Comparison of ENCODE assay signal across 8 mouse cellular contexts in the genomic region with DNA sequence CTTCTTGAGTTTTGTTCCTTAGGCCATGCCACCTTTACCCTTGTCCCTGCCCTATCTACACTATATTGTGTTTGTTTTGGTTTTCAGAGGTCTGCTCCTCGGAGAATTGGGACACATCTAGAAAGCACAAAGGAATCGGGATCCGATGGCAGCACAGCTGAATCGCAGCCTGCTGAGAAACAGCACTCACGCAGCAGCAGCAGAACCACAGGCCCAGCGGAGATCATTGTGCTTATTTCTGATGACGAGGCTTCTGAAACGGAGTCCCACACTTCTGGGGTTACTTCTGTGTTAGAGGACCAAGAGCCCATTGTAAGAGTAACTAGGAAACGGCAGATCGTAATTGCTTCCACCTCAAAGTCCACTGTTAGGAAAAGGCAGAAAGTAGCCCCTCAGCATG. TPM values are rescaled to one million over a fixed set of nuclear protein-coding genes. Genes with fewer than 3 reads are reported as not detected.
DNase-seq lines count a peak whose midpoint lies in the region; TF ChIP-seq lines count a peak whose summit lies in the region.

No protein-coding gene starts in this region.

- H3K27ac ChIP-seq in heart, adult 2 months = no peak overlapping the region
- no peak overlapping the region for H3K27ac ChIP-seq in ES-Bruce4 (ENCODE audit: insufficient read depth, low read length)
- no peak overlapping the region for H3K27ac ChIP-seq in hindbrain, embryonic 10.5 days
- no peak overlapping the region for H3K27ac ChIP-seq in midbrain, embryonic 10.5 days (replicated peaks)

- no peak overlapping the region for H3K9ac ChIP-seq in heart, adult 2 months (ENCODE audit: low read depth, low read length)
- H3K9ac ChIP-seq in ES-Bruce4 (ENCODE audit: low read depth, poor library complexity, severe bottlenecking) = peak overlapping the region; percentile 79

- 74% methylated on average over 10 of the region's 10 CpGs for WGBS in heart, adult 2 months
- 77% methylated on average over 10 of the region's 10 CpGs for WGBS in hindbrain, embryonic 10.5 days
- WGBS in midbrain, embryonic 10.5 days = 79% methylated on average over 10 of the region's 10 CpGs

- peaks cover 8% of the 10 kb centered on the region for H3K4me1 ChIP-seq in heart, adult 2 months (ENCODE audit: control insufficient read depth, insufficient read depth, low read length)
- peaks cover 3% of the 10 kb centered on the region for H3K4me1 ChIP-seq in ES-Bruce4 (ENCODE audit: control insufficient read depth, insufficient read depth, low read length)
- H3K4me1 ChIP-seq in hindbrain, embryonic 10.5 days (replicated peaks) = peaks cover 36% of the 10 kb centered on the region
- H3K4me1 ChIP-seq in midbrain, embryonic 10.5 days = peaks cover 36% of the 10 kb centered on the region

- no peak for TF ChIP-seq POLR2A in heart, adult 2 months (IDR thresholded peaks at IDR 0.05; ENCODE audit: insufficient read depth, low read depth, low read length)
- TF ChIP-seq POLR2A in ES-Bruce4 (IDR thresholded peaks at IDR 0.05; ENCODE audit: insufficient read depth, low read length) = no peak

- peaks cover 1% of the 10 kb centered on the region; the same call in 1 of the 2 replicates for H3K79me2 ChIP-seq in heart, adult 2 months (replicated peaks; ENCODE audit: control insufficient read depth, insufficient read depth, low read length)

- peak overlapping the region; percentile 100 for H3K4me3 ChIP-seq in heart, adult 2 months
- peak overlapping the region; percentile 67 for H3K4me3 ChIP-seq in ES-Bruce4 (ENCODE audit: low read depth, low read length)
- peak overlapping the region; percentile 90 for H3K4me3 ChIP-seq in hindbrain, embryonic 10.5 days
- peak overlapping the region; percentile 94 for H3K4me3 ChIP-seq in midbrain, embryonic 10.5 days

- H3K27me3 ChIP-seq in heart, adult 2 months (ENCODE audit: control insufficient read depth, insufficient read depth, low read length) = no peaks in the 10 kb centered on the region
- no peaks in the 10 kb centered on the region for H3K27me3 ChIP-seq in ES-Bruce4 (ENCODE audit: control insufficient read depth, insufficient read depth, low read length, poor library complexity, severe bottlenecking)
- H3K27me3 ChIP-seq in hindbrain, embryonic 10.5 days (ENCODE audit: insufficient read depth, poor library complexity, severe bottlenecking) = no peaks in the 10 kb centered on the region
- H3K27me3 ChIP-seq in midbrain, embryonic 10.5 days (ENCODE audit: low read depth, poor library complexity, severe bottlenecking) = no peaks in the 10 kb centered on the region

- no peak for TF ChIP-seq CTCF in heart, adult 2 months (IDR thresholded peaks at IDR 0.05)
- no peak for TF ChIP-seq CTCF in ES-Bruce4 (IDR thresholded peaks at IDR 0.05; ENCODE audit: low read depth, low read length)

- no peaks in the 10 kb centered on the region for H3K9me3 ChIP-seq in ES-Bruce4 (replicated peaks; ENCODE audit: control insufficient read depth, insufficient read depth, low read length, poor library complexity, severe bottlenecking)
- H3K9me3 ChIP-seq in hindbrain, embryonic 10.5 days = no peaks in the 10 kb centered on the region
- no peaks in the 10 kb centered on the region for H3K9me3 ChIP-seq in midbrain, embryonic 10.5 days (replicated peaks)

- peaks cover 38% of the 10 kb centered on the region for H3K36me3 ChIP-seq in heart, adult 2 months (ENCODE audit: control insufficient read depth, insufficient read depth, low read length)
- H3K36me3 ChIP-seq in ES-Bruce4 (ENCODE audit: control insufficient read depth, insufficient read depth, low read length, poor library complexity, severe bottlenecking) = peaks cover 47% of the 10 kb centered on the region
- H3K36me3 ChIP-seq in hindbrain, embryonic 10.5 days = peaks cover 51% of the 10 kb centered on the region
- H3K36me3 ChIP-seq in midbrain, embryonic 10.5 days = peaks cover 50% of the 10 kb centered on the region

- no peak for DNase-seq in heart, adult 2 months
- DNase-seq in heart, adult 8-10 months (ENCODE audit: low spot score) = no peak
- no peak for DNase-seq in hindbrain, embryonic 10.5 days (ENCODE audit: low spot score)
- no peak for DNase-seq in midbrain, embryonic 10.5 days (ENCODE audit: low spot score)
- DNase-seq in adrenal gland, adult 18-20 months (ENCODE audit: low spot score in 2 of 2) = no peak
- DNase-seq in layer of hippocampus, postnatal 14 days (ENCODE audit: low spot score in 2 of 2) = no peak
- DNase-seq in embryo, embryonic 10 days (ENCODE audit: low spot score) = no peak

- TF ChIP-seq EP300 in heart, adult 2 months (IDR thresholded peaks at IDR 0.05; ENCODE audit: insufficient read depth, low read depth, low read length) = no peak
- TF ChIP-seq EP300 in ES-Bruce4 (IDR thresholded peaks at IDR 0.05; ENCODE audit: insufficient read depth, low read depth, low read length) = no peak

- intact Hi-C loops in heart, adult 2 months (cut with DNase I) = loop anchor here (10.0 kb wide), 3 partner anchors 320 to 1110 kb away; a partner anchor contains a TSS

RNA-seq across cellular contexts. Expression of a gene that starts 0.9 kb away (rescaled TPM):
- 10 to 100 TPM; 25.7 to 25.8 TPM for total RNA-seq in heart, adult 2 months (2021)
- polyA plus RNA-seq in heart, adult 2 months (2012; rRNA removed) = 6.9 and 11.1 TPM in 2 replicates
- 10 to 100 TPM; 23.3 to 29.7 (median 26.1) TPM for total RNA-seq in heart, adult 8-10 months (2022)
- polyA plus RNA-seq in ES-Bruce4 (2011; ENCODE audit: insufficient read depth, insufficient read length, low read depth, missing spikeins) = 123 and 132 TPM in 2 replicates
- 65.0 and 83.1 TPM in 2 replicates for polyA plus RNA-seq in hindbrain, embryonic 10.5 days (2016; fragmentation: Nextera tagmentation; extraction: Ambion mirVana)
- 86.2 and 90.6 TPM in 2 replicates for polyA plus RNA-seq in midbrain, embryonic 10.5 days (2016; fragmentation: Nextera tagmentation; extraction: Ambion mirVana)
- total RNA-seq in adrenal gland, adult 18-20 months (2021) = 10 to 100 TPM; 43.6 to 44.9 TPM
- total RNA-seq in layer of hippocampus, postnatal 14 days (2021) = 10 to 100 TPM; 24.3 to 30.0 TPM

RNA-seq across cellular contexts. Expression of a gene that starts 18.8 kb away (rescaled TPM):
- total RNA-seq in heart, adult 2 months (2021) = 1 to 10 TPM; 4.7 to 7.5 TPM
- 10.0 and 10.2 TPM in 2 replicates for polyA plus RNA-seq in heart, adult 2 months (2012; rRNA removed)
- 1 to 10 TPM; 3.9 to 8.2 (median 5.2) TPM for total RNA-seq in heart, adult 8-10 months (2022)
- polyA plus RNA-seq in ES-Bruce4 (2011; ENCODE audit: insufficient read depth, insufficient read length, low read depth, missing spikeins) = 26.3 and 26.4 TPM in 2 replicates
- polyA plus RNA-seq in hindbrain, embryonic 10.5 days (2016; fragmentation: Nextera tagmentation; extraction: Ambion mirVana) = 10.5 and 11.8 TPM in 2 replicates
- polyA plus RNA-seq in midbrain, embryonic 10.5 days (2016; fragmentation: Nextera tagmentation; extraction: Ambion mirVana) = 21.8 and 22.9 TPM in 2 replicates
- total RNA-seq in adrenal gland, adult 18-20 months (2021) = 10 to 100 TPM; 50.6 to 58.6 TPM
- 10 to 100 TPM; 10.3 to 11.0 TPM for total RNA-seq in layer of hippocampus, postnatal 14 days (2021)

RNA-seq across cellular contexts. Expression of a gene that starts 29.8 kb away (rescaled TPM):
- total RNA-seq in heart, adult 2 months (2021) = 10 to 100 TPM; 44.8 to 51.4 TPM
- polyA plus RNA-seq in heart, adult 2 months (2012; rRNA removed) = 20.7 and 22.5 TPM in 2 replicates
- total RNA-seq in heart, adult 8-10 months (2022) = 10 to 100 TPM; 42.6 to 75.3 (median 55.1) TPM
- 123 and 140 TPM in 2 replicates for polyA plus RNA-seq in ES-Bruce4 (2011; ENCODE audit: insufficient read depth, insufficient read length, low read depth, missing spikeins)
- polyA plus RNA-seq in hindbrain, embryonic 10.5 days (2016; fragmentation: Nextera tagmentation; extraction: Ambion mirVana) = 44.3 and 51.2 TPM in 2 replicates
- 44.6 and 52.5 TPM in 2 replicates for polyA plus RNA-seq in midbrain, embryonic 10.5 days (2016; fragmentation: Nextera tagmentation; extraction: Ambion mirVana)
- total RNA-seq in adrenal gland, adult 18-20 months (2021) = 100 to 1,000 TPM in 1 of 2 experiments, 10 to 100 TPM in 1; 82.6 to 110 TPM
- total RNA-seq in layer of hippocampus, postnatal 14 days (2021) = 10 to 100 TPM; 56.9 to 58.0 TPM

Comparison
In these comparisons a context has a peak if more than half of its experiments do, and no peak if none do; other contexts are left out.
1. RNA of a gene that starts 18.8 kb away (total RNA-seq): 50.6 to 58.6 TPM in adrenal gland, adult 18-20 months; 10.3 to 11.0 TPM in layer of hippocampus, postnatal 14 days, 4.7 to 7.5 TPM in heart, adult 2 months and 3.9 to 8.2 TPM in heart, adult 8-10 months; every median in the first group is over 4 times any median in the second.
2. Peak in every context shown above with its lines, with median percentiles within 50 percentile points of each other: H3K4me3 ChIP-seq.